Mouse (Mus musculus) spleen, adult 2 months (tissue): ENCODE data around the gene Gm20503.

Experiments used
- CTCF ChIP-seq: fragments of 200-500 bp; IDR thresholded peaks from 2 replicates; pipeline ENCODE4 v1.5.1; 2011; ENCODE audit warnings: mild to moderate bottlenecking, inconsistent platforms; ENCODE audit not compliant: insufficient read depth, insufficient read length, insufficient replicate concordance; ENCODE audit errors: extremely low read depth
- POLR2A ChIP-seq: fragments of 200-500 bp; IDR thresholded peaks from 2 replicates; pipeline ENCODE4 v1.6.1; 2011; ENCODE audit warnings: low read depth, low read length, inconsistent platforms

DNA sequence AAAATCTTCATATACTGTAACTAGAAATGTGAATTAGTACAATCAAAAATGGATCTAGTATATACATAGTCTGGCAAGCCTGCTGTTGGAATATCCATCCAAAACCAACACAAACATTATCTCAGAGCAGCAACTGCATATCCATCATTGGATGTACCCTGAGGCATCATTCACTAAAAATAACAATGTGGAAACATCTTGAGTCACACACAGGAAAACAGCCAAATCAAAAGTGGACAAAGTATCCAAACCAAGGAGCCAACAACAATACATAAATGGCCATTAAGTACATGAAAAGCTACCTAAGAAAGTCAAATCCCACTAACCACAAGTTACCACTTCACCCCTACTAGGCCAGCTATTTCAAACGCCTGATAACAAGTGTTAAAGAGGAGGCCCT lies 86.4 kb downstream of the Gm20503 start:
- TF ChIP-seq POLR2A, result no peak
- no peak for TF ChIP-seq CTCF
